Mouse (Mus musculus) embryonic facial prominence, embryonic 13.5 days (tissue): Measurements from ENCODE around the gene Thyn1. TPM values are rescaled to one million over a fixed set of nuclear protein-coding genes. Genes with fewer than 3 reads are reported as not detected.
A peak's percentile ranks its signal among the peaks of the same experiment; 100 is the strongest.

Experiments used
- ATAC-seq: fragments of 200-750 bp; cut with Nextera tagmentation; 2 replicates; pipeline ENCODE4 v1.8.0; 2017; ENCODE audit warnings: low read depth; ENCODE audit not compliant: insufficient number of reproducible peaks, insufficient read depth, low FRiP score, low TSS enrichment
- H3K27ac ChIP-seq: fragments of 300-500 bp; sonication (generic); 2 replicates; pipeline ENCODE4 v1.5.1; 2015; ENCODE audit warnings: moderate library complexity, mild to moderate bottlenecking, inconsistent platforms
- H3K27me3 ChIP-seq: fragments of 300-500 bp; sonication (generic); 2 replicates; pipeline ENCODE4 v1.6.1; 2015; ENCODE audit warnings: mild to moderate bottlenecking, inconsistent platforms
- H3K36me3 ChIP-seq: fragments of 300-500 bp; sonication (generic); 2 replicates; pipeline ENCODE4 v1.6.1; 2015; ENCODE audit warnings: mild to moderate bottlenecking, inconsistent platforms
- H3K4me1 ChIP-seq: fragments of 300-500 bp; sonication (generic); 2 replicates; pipeline ENCODE4 v1.6.1; 2015; ENCODE audit warnings: inconsistent platforms
- H3K4me2 ChIP-seq: fragments of 300-500 bp; sonication (generic); 2 replicates; pipeline ENCODE4 v1.6.1; 2015; ENCODE audit warnings: moderate library complexity, mild to moderate bottlenecking, inconsistent platforms
- H3K4me3 ChIP-seq: fragments of 300-500 bp; sonication (generic); 2 replicates; pipeline ENCODE4 v1.5.1; 2015; ENCODE audit warnings: mild to moderate bottlenecking, inconsistent platforms
- H3K9ac ChIP-seq: fragments of 300-500 bp; sonication (generic); 2 replicates; pipeline ENCODE4 v1.6.1; 2015; ENCODE audit warnings: mild to moderate bottlenecking, inconsistent platforms
- H3K9me3 ChIP-seq: fragments of 300-500 bp; sonication (generic); 2 replicates; pipeline ENCODE4 v1.6.1; 2016; ENCODE audit warnings: inconsistent platforms
- WGBS: fragments of 180-500 bp; shearing (Covaris S2); methylation state at CpG from one replicate; pipeline ENCODE4 v1.1.7; 2015; ENCODE audit warnings: mixed read lengths; 5-methylcytosine and 5-hydroxymethylcytosine counted together
- polyA plus RNA-seq: library from polyadenylated mRNA; unstranded; fragments of >200 nt; fragmentation: Nextera tagmentation; extraction: Ambion mirVana; gene quantifications from 2 replicates; pipeline ENCODE4 v1.2.1, GENCODE M21; 2015

The Thyn1 gene
- polyA plus RNA-seq = 132 and 154 TPM in 2 replicates

DNA sequence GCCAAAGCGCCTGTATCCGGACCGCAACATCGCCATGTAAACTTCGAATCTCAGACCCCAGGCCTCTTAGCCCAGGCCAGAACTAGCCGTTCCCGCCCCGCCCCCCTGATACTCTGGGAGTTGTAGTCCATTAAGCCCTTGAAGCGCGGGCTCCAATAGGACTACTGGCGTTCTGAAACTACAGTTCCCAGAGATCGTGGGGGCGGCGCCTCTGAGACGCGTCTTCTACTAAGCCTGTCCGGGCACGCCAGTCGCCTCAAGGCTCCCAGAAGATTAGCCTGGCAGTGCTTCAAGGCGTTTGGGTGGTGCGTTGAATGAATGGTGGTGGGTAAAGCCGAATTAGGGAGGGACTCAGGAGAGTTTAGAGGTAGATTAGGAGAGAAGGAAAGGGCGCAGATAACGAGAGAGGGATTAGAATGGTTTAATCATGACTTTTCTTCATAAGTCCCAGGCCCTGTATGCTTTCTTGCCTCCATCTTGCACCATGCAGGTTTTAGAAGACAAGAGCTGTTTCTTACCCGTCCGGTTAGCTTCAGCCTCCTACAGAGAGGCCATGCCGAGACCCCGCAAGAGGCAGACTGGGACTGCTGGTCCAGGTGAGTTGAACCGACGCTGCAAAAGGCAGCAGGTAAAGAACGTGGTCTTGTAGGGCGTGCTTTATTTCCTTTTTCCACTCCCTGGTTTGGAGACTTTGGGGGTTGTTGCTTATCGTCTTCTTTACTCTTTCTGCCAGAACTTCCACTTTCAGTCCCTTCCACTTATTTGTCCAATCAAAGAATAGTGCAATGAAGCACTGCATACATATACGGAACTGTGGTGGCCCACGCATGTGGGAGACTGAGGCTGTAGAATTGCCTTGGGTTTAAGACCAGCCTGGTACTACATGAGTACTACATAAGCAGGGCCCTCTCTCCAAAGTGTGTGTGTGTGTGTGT lies at the start of gene Thyn1, which contains the start of gene Acad8:
Thyn1 (plus strand) TSS at position 250 of the 935 bp plus-strand sequence.
Acad8 (minus strand) TSS at position 106 of the 935 bp plus-strand sequence.
- no peaks in the 10 kb centered on the region for H3K9me3 ChIP-seq
- H3K4me3 ChIP-seq = peak within 1 kb of the TSS; percentile 76
- peaks cover 21% of the 10 kb centered on the region for H3K36me3 ChIP-seq
- peak within 1 kb of the TSS; percentile 75 for H3K4me2 ChIP-seq
- peak within 1 kb of the TSS; percentile 88 for H3K27ac ChIP-seq
- H3K27me3 ChIP-seq = no peaks in the 10 kb centered on the region
- H3K9ac ChIP-seq = peak within 1 kb of the TSS; percentile 91
- 1% methylated on average over 35 of the region's 35 CpGs for WGBS
- peaks cover 27% of the 10 kb centered on the region for H3K4me1 ChIP-seq
- ATAC-seq = peak; percentile 99

- no peaks in the 10 kb centered on the region for H3K9me3 ChIP-seq
- no peak overlapping the region for H3K9ac ChIP-seq
- H3K36me3 ChIP-seq = peaks cover 62% of the 10 kb centered on the region
- ATAC-seq = no peak
- WGBS = 88% methylated on average over 9 of the region's 9 CpGs
- no peak overlapping the region for H3K4me2 ChIP-seq
- no peaks in the 10 kb centered on the region for H3K27me3 ChIP-seq
- H3K4me3 ChIP-seq = no peak overlapping the region
- no peaks in the 10 kb centered on the region for H3K4me1 ChIP-seq
- H3K27ac ChIP-seq = no peak overlapping the region
These were observed 21.8 kb upstream of the Thyn1 start for GRCm38 (mm10) chr9:26977754-26978153.

DNA sequence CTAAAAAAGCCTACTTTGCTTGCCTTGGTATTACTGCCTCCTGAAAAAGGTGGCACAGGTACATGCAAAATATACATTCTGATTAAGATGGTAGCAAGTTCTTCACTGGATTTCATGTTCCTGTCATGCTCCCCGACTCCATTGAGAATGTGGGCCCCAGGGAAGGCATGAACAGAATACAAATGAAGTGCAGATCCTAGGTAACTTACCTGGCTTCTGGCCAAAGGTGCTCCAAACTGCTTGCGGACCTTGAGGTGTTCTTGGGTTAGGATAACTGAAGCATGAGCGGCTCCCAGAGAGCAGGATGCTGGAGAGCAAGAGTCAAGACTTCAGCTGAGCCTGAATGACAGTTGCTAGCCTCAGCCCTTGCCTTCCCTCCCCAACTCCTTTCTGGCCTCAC lies 20.7 kb upstream of the Thyn1 start:
- no peak overlapping the region for H3K4me2 ChIP-seq
- 98% methylated on average over 3 of the region's 3 CpGs for WGBS
- H3K4me3 ChIP-seq = no peak overlapping the region
- no peak overlapping the region for H3K9ac ChIP-seq
- no peak for ATAC-seq
- H3K9me3 ChIP-seq = no peaks in the 10 kb centered on the region
- H3K4me1 ChIP-seq = no peaks in the 10 kb centered on the region
- no peaks in the 10 kb centered on the region for H3K27me3 ChIP-seq
- H3K27ac ChIP-seq = no peak overlapping the region
- H3K36me3 ChIP-seq = peaks cover 64% of the 10 kb centered on the region

GRCm38 (mm10) chr9:26985090-26985613 lies 14.4 kb upstream of the Thyn1 start:
- no peak for ATAC-seq
- peaks cover 69% of the 10 kb centered on the region for H3K36me3 ChIP-seq
- WGBS = 93% methylated on average over 2 of the region's 2 CpGs
- no peak overlapping the region for H3K9ac ChIP-seq
- H3K27ac ChIP-seq = no peak overlapping the region
- no peaks in the 10 kb centered on the region for H3K9me3 ChIP-seq
- no peak overlapping the region for H3K4me3 ChIP-seq
- H3K4me1 ChIP-seq = no peaks in the 10 kb centered on the region
- H3K27me3 ChIP-seq = no peaks in the 10 kb centered on the region
- H3K4me2 ChIP-seq = no peak overlapping the region

GRCm38 (mm10) chr9:26985668-26986277 lies 13.7 kb upstream of the Thyn1 start:
- no peak overlapping the region for H3K4me2 ChIP-seq
- no peaks in the 10 kb centered on the region for H3K4me1 ChIP-seq
- H3K4me3 ChIP-seq = no peak overlapping the region
- 96% methylated on average over 6 of the region's 6 CpGs for WGBS
- no peak overlapping the region for H3K9ac ChIP-seq
- H3K36me3 ChIP-seq = peaks cover 75% of the 10 kb centered on the region
- H3K27ac ChIP-seq = no peak overlapping the region
- H3K27me3 ChIP-seq = no peaks in the 10 kb centered on the region
- no peaks in the 10 kb centered on the region for H3K9me3 ChIP-seq
- ATAC-seq = no peak

DNA sequence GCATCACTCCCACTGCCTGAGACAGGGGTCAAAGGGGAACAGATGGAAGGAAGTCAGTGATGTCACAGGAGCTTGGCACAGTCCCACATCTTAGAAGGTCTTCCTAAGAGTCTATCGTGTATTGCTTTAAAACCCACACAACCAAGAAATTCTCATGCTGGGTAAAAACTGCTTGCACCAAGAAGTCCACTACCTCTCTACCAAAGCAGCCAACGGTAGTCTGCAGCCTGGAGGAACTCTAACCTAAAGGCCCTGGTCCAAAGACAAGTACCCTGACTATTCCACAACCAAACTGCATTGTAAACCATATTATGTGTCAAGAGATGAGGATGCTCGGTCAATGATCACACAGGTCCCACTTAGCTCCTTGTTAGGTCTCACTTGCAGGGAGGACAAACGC lies 9.3 kb upstream of the Thyn1 start:
- WGBS = 93% methylated on average over 4 of the region's 4 CpGs

GRCm38 (mm10) chr9:26993118-26993517 lies 6.4 kb upstream of the Thyn1 start:
- H3K27me3 ChIP-seq = no peaks in the 10 kb centered on the region
- ATAC-seq = no peak
- H3K36me3 ChIP-seq = peaks cover 44% of the 10 kb centered on the region
- no peak overlapping the region for H3K27ac ChIP-seq
- no peaks in the 10 kb centered on the region for H3K9me3 ChIP-seq
- no peak overlapping the region for H3K9ac ChIP-seq
- no peak overlapping the region for H3K4me2 ChIP-seq
- H3K4me1 ChIP-seq = peaks cover 6% of the 10 kb centered on the region
- no peak overlapping the region for H3K4me3 ChIP-seq
- 91% methylated on average over 10 of the region's 10 CpGs for WGBS

More for the DNA sequence above, 9.3 kb upstream of the Thyn1 start:
- no peak for ATAC-seq
- Histone ChIP-seq H3K9me3 (no peaks in the 10 kb centered on the region), H3K4me3 (no peak overlapping the region), H3K36me3 (peaks cover 69% of the 10 kb centered on the region), H3K9ac (no peak overlapping the region), H3K4me2 (no peak overlapping the region), H3K27ac (no peak overlapping the region), H3K4me1 (no peaks in the 10 kb centered on the region), H3K27me3 (no peaks in the 10 kb centered on the region)

DNA sequence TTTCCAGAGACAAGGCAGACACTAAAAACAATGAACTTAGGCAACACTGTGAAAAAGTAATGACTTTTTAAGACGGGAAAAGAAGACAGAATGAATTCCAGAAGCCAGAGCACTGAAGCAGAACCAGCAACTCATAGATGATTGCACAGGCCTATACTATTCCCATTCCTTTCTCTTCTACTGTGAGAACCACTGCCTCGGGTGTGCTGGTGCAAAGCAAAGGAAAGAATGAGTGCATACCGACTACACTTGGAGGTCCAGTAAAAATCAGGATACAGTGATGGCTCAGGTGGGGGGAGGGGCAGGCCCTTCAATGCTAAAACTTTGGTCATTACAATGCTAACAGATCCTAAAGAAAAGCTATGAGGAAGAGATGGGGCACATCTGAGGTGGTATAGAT lies 5.6 kb upstream of the Thyn1 start:
- no peak for ATAC-seq
- H3K9me3 ChIP-seq = no peaks in the 10 kb centered on the region
- no peak overlapping the region for H3K9ac ChIP-seq
- H3K4me2 ChIP-seq = no peak overlapping the region
- no peaks in the 10 kb centered on the region for H3K27me3 ChIP-seq
- H3K36me3 ChIP-seq = peaks cover 36% of the 10 kb centered on the region
- WGBS = 67% methylated on average over 3 of the region's 3 CpGs
- no peak overlapping the region for H3K4me3 ChIP-seq
- H3K4me1 ChIP-seq = peaks cover 9% of the 10 kb centered on the region
- no peak overlapping the region for H3K27ac ChIP-seq

DNA sequence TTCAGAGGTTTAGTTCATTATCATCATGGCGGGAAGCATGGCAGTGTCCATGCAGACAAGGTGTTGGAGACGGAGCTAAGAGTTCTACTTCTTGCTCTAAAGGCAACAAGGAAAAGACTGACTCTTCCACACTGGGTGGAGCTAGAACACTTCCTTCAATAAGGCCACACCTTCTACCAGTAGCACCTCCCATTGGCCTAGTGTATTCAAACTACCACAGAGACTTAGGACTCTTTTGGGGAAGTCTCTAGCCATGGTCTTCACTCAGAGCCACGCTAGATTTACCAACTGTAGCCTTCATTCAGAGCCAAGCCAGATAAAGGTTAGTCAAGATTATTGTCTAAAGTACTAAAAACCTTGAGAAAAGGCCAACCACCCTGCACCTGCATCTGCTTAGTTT lies 2.4 kb upstream of the Thyn1 start:
- ATAC-seq = no peak
- peaks cover 27% of the 10 kb centered on the region for H3K4me1 ChIP-seq
- H3K4me2 ChIP-seq = no peak overlapping the region
- 92% methylated on average over 3 of the region's 3 CpGs for WGBS
- H3K36me3 ChIP-seq = peaks cover 4% of the 10 kb centered on the region
- H3K27me3 ChIP-seq = no peaks in the 10 kb centered on the region
- H3K4me3 ChIP-seq = no peak overlapping the region
- no peak overlapping the region for H3K9ac ChIP-seq
- no peaks in the 10 kb centered on the region for H3K9me3 ChIP-seq
- no peak overlapping the region for H3K27ac ChIP-seq

GRCm38 (mm10) chr9:26997501-26997900 lies 2.0 kb upstream of the Thyn1 start:
- Histone ChIP-seq H3K27me3 (no peaks in the 10 kb centered on the region), H3K4me1 (peaks cover 27% of the 10 kb centered on the region), H3K27ac (no peak overlapping the region), H3K4me2 (no peak overlapping the region), H3K9ac (no peak overlapping the region), H3K4me3 (no peak overlapping the region), H3K36me3 (no peaks in the 10 kb centered on the region), H3K9me3 (no peaks in the 10 kb centered on the region)
- 94% methylated on average over 2 of the region's 2 CpGs for WGBS
- ATAC-seq = no peak

GRCm38 (mm10) chr9:26998669-26999460 lies 645 bp upstream of the Thyn1 start:
- Histone ChIP-seq H3K9me3 (no peaks in the 10 kb centered on the region), H3K36me3 (peaks cover 12% of the 10 kb centered on the region), H3K9ac (peak overlapping the region; percentile 91), H3K4me1 (peaks cover 27% of the 10 kb centered on the region), H3K4me2 (peak overlapping the region; percentile 75), H3K27ac (peak overlapping the region; percentile 88), H3K4me3 (peak overlapping the region; percentile 76), H3K27me3 (no peaks in the 10 kb centered on the region)
- WGBS = 3% methylated on average over 29 of the region's 29 CpGs
- peak; percentile 26 for ATAC-seq
